Mouse (Mus musculus) hematopoietic stem cell, adult 5-6 weeks (primary cell): Measurements from ENCODE around the gene Gm21915. TPM values are rescaled to one million over a fixed set of nuclear protein-coding genes. Genes with fewer than 3 reads are reported as not detected.

Source experiments
- ATAC-seq, 2 experiments: fragments of 125-278 bp in 1 of 2; replicated peaks in 1 of 2; 2 replicates each; pipeline ENCODE4 v1.8.0; 2016 to 2017; ENCODE audit warnings: inconsistent platforms in 2 of 2, mild to moderate bottlenecking in 2 of 2, moderate number of reproducible peaks in 2 of 2, low read depth in 1 of 2, moderate TSS enrichment in 1 of 2; ENCODE audit not compliant: low FRiP score in 2 of 2, poor library complexity in 2 of 2, severe bottlenecking in 2 of 2, insufficient read depth in 1 of 2, low TSS enrichment in 1 of 2
- total RNA-seq: library from RNA; stranded (forward); fragments of 172-1452, 232-1000 nt; gene quantifications from 2 replicates; pipeline ENCODE4 v1.2.3, GENCODE M21; 2017

Gm21915 gene
- total RNA-seq, 1 experiment from 2014 or later, result not detected

DNA sequence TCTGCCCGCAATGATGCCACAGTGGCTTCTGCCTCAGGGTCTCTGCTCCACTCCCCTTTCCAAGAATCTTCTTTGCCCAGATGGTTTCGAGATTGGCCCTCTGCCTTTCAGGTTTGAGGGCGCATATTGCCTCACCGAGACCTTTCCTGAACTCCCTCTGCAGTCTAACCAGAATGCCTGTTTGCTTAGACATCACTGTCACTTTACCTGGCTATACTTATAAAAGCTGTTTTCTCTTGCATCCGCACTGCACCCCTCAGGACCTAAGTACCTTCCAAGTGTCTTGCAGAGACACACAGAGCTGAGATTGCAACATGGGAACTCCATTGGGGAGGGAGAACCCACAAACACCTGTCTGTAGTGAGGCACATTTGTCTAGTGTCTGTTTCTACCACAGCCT is 29.8 kb downstream of the Gm21915 start:
- ATAC-seq, result no peak

DNA sequence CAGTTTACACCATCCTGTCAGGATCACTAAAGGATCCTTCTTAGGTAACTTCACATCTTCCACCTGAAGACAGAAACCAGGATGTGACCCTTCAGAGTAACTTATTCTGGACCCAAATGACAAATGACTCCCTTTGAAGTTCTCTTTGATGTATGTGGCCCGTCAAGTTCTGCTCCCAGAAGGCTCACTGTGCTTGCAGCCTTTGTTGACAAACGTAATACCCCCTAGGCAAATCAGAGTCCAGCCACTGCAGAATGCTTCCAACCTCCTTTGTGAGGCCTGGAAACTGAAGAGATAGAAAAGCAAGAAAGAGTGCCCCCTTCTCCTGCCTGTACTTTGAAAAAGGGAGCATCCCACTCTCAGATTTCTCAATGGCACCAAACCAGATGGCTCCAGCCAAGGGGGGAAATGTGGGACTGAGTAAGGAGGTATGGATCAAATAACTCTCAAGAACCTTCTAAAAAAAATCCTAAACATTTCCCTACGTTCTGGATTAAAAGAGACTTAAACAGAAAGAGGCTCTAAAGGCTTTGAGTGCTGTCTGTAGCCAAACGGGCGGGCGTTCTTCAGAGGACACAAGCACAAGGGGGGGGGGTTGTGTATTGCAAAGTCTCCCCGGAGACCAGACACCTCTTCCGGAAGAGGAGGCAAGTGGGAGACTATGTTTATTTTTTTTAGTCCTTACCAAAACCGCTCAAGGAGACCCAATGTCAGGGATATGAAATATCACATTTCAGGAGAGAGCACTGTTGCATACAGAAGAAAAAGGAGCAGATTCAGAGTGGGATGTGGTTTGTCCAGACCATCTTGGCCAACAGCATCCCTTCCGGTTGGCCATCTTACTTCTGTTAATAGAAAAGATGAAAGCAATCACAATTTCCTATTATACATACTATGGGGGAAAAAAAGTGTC is 34.2 kb downstream of the Gm21915 start:
- ATAC-seq, result no peak

DNA sequence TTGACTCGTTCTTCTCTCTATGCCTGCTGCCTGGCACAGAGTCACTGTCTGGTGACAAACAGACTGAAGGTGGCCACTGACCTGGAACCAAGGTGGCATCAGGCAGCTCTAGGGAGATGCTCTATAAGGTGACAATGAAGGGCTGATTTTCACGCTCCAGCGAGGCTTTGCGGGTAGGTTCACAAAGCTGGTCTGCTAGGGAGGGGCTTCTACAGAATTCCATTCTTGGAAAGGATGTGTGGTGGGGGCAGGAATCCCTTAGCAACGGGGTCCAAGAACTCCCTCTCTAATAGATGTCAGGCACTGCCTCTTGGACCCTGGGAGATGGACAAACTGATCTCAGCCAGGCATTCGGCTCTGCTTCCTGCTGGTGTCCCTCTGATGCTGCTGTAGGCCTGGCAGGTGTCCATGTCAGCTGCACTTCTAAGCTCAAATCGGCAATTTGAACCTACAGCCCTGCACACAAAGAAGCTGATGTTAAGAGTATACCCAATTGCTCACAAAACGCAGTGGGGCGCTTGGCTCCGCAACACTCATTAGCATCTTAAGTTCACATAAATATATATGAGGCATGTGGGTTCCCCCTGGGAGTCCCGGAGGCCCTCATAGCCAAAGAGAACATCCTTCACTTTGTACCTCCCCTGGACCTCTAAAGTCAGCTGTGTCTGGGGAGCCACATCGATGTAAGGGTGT is 38.2 kb downstream of the Gm21915 start:
- no peak for ATAC-seq

DNA sequence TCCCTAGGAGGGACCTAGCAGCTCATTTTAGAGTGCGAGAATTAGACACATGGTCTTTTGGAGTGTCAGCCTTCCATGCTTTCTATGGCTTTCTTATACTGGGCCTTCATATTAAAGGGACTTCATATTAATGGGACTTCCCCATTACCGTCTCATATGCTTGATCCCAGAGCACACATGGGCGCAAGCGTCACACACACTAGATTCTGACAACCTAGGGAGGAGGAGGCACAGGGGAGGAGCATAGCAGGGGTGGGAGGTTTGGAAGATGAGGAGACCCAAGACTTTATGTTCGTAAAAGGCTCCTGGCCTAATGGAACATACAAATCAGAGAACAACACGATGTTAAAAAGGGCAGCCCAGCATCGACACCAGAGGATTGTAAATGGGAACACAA is 38.7 kb downstream of the Gm21915 start:
- ATAC-seq, result no peak

DNA sequence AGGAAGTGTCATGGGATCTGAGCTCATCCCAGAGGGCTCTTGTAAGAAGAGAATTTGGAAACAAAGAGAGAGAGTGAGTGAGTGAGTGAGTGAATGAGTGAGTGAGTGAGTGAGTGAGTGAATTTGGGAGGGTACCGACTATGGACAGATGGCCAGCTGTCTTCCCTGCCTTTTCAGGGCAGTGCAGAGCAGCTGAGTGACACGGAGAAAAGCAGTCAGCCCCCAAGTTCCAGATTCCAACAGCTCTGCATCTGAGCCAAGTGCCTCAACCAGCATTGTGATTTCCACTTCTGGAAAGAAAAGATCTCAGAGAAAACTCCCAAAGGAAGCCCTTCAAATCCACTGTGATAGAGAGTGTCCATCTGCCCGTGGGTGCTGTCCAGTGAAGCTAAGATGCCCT is 39.2 kb downstream of the Gm21915 start:
- no peak for ATAC-seq

DNA sequence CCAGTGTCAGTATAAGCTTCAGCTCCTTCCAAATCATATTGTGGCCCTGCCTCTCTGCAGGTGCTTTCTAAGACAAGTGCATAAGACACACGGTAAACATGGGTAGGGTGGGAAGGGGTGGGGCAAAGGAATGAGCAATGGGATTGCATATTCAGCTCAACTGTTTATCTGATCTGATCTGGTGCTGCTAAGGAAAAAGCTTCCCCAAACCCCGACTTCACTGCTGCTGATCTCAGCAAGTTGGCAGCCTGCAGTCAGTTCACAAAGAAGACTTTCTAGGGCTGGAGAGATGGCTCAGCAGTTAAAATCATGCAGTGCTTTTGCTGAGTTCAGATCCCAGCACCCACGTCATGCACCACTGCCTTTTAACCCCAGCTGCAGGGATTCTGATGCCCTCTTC is 39.6 kb downstream of the Gm21915 start:
- no peak for ATAC-seq

DNA sequence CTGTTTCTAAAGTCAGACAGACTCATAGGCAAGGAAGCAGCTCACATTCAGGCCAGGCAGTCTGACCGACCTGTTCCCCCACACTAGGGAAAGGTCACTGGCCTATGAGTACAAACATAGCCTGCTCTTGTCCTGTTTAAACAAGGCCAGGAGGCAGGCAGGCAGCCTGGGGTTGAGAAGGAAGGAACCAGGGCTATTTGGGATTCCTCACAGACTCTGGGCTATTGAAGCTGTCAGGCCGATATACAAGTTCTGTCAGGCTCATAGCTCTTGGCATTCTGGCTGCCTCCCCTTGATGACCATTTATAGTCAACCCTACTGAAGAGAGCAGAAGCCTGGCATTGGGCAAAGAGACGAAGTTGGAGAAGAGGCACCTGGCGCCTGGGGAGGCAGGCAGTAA is 41.2 kb downstream of the Gm21915 start:
- ATAC-seq, result no peak

DNA sequence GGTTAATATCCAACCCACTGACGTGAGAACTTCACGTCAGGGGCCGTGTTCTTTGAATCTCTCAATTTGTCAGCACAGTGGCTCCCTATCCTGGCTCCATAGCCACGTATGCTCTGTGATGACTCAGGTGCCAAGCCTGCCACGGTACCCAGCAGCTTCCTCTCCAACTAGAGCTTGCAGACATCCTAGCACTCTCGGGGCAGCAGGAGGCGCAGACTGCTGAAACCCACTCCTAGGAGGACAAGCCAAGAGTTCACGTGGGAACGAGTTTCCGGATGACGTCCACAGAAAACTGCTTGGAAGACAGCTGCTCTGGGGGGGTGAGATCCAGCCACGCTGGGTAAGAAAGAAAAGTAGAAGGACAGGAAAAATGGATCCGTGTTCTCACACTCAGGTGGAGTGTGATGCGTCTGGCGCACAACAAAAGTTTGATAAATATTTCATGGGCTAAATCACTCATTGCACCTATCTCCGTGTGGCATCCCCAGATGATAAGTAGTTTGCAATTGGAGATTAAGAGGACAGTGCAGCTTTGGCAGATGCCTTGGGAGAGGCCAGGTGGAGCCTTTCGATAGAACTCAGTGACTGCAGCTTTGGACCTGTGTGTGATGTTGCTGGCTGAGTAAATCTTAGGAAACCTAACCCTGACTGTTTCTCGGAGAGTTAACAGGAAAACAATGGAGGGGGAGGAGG is 46.9 kb downstream of the Gm21915 start:
- no peak for ATAC-seq

DNA sequence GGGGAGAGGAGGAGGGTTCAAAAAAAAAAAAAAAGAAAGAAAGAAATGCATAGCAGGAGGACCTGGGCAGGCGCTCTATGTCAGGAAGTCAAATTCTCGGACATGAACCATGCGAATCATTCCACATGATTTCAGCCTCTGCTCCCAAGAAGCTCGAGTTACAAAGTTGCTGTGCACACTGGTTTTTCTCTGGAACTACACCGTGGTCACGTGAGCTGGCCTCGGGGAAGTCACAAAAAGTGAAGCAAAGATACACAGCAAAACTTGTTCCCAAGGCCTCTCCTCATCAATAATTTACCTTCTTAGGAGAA is 47.4 kb downstream of the Gm21915 start:
- ATAC-seq, result no peak

Other genes with a start within 250 kb of the Gm21915 start
- gene Gramd1b, start 139.2 kb upstream of the Gm21915 start, total RNA-seq, result 27.5 and 33.2 TPM in 2 replicates
- 0.25 TPM in 1 of 2 replicates, not detected in the other for gene Clmp, start 15.3 kb downstream of the Gm21915 start, total RNA-seq
- 3,790 and 5,329 TPM in 2 replicates for gene Hspa8, start 130.4 kb downstream of the Gm21915 start, total RNA-seq
- gene Bsx, start 203.5 kb downstream of the Gm21915 start, total RNA-seq, result not detected in 2 replicates